Mouse (Mus musculus): ENCODE results near the gene Slc25a13. TPM values are rescaled to one million over a fixed set of nuclear protein-coding genes. Genes with fewer than 3 reads are reported as not detected.

Gene Slc25a13
- polyA plus RNA-seq, 1 experiment = 0.16 TPM

GRCm38 (mm10) chr6:6113776-6114175, 103.2 kb downstream of the Slc25a13 start:
- Histone ChIP-seq H3K9me3 (ENCODE audit: control insufficient read depth, low read length) (no peaks in the 10 kb centered on the region), H3K4me1 (ENCODE audit: control insufficient read depth) (no peaks in the 10 kb centered on the region), H3K36me3 (ENCODE audit: control insufficient read depth) (peaks cover 20% of the 10 kb centered on the region), H3K27me3 (ENCODE audit: control insufficient read depth) (no peaks in the 10 kb centered on the region), H3K4me3 (replicated peaks) (no peak overlapping the region)
- no peak for TF ChIP-seq GATA1 (IDR thresholded peaks at IDR 0.05; ENCODE audit: low read length)
- no peak for TF ChIP-seq TAL1 (IDR thresholded peaks at IDR 0.05; ENCODE audit: low read length)

DNA sequence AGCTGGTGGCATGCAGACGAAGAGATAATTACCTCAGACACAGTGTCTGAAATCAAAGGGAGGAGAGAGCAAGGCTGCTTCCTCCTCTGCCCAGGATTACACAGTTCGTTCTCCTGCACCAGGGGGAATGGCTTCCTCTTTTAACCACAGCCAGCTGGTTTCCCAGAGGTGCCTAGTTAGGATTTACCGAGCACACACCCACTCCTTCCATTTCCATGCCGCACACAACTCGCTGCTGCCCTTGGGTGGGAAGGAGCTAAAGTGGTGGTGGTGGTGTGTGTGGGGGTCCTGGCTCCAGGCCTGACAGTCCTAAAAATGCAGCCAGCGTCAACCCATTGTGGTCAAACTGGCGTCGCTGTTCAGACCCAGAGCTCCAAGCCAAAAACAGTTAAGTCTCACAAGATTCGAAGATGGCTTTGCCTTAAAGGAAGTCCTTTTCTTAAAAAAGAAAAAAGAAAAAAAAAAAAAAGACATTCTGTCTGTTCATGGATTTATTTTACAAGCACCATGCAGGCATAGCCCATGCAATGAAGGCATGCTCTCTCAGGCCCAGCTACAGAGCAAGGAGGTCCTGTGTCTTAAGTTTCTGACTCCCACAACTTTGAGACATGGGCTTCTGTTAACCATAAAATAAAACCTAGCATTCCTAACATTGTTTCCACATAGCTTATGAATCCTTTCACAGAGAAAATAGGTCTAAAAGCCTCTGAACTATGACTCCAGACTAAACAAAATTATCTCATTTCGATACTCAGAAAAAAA, 104.0 kb downstream of the Slc25a13 start:
- TF ChIP-seq TAL1 (IDR thresholded peaks at IDR 0.05; ENCODE audit: low read length) (no peak), GATA1 (IDR thresholded peaks at IDR 0.05; ENCODE audit: low read length) (no peak)
- H3K9me3 ChIP-seq (ENCODE audit: control insufficient read depth, low read length) = no peaks in the 10 kb centered on the region
- H3K4me1 ChIP-seq (ENCODE audit: control insufficient read depth) = no peaks in the 10 kb centered on the region
- no peak overlapping the region for H3K4me3 ChIP-seq (replicated peaks)
- H3K36me3 ChIP-seq (ENCODE audit: control insufficient read depth) = peaks cover 27% of the 10 kb centered on the region
- no peaks in the 10 kb centered on the region for H3K27me3 ChIP-seq (ENCODE audit: control insufficient read depth)

- H3K9me3 ChIP-seq (ENCODE audit: control insufficient read depth, low read length) = no peaks in the 10 kb centered on the region
- peaks cover 18% of the 10 kb centered on the region for H3K36me3 ChIP-seq (ENCODE audit: control insufficient read depth)
- no peaks in the 10 kb centered on the region for H3K4me1 ChIP-seq (ENCODE audit: control insufficient read depth)
- H3K4me3 ChIP-seq (replicated peaks) = no peak overlapping the region
- no peaks in the 10 kb centered on the region for H3K27me3 ChIP-seq (ENCODE audit: control insufficient read depth)
- TF ChIP-seq TAL1 (IDR thresholded peaks at IDR 0.05; ENCODE audit: low read length) = no peak
- TF ChIP-seq GATA1 (IDR thresholded peaks at IDR 0.05; ENCODE audit: low read length) = no peak
Observed at GRCm38 (mm10) chr6:6107419-6107966, 109.5 kb downstream of the Slc25a13 start.

GRCm38 (mm10) chr6:6105586-6105985, 111.4 kb downstream of the Slc25a13 start:
- H3K36me3 ChIP-seq (ENCODE audit: control insufficient read depth) = peaks cover 18% of the 10 kb centered on the region
- no peaks in the 10 kb centered on the region for H3K4me1 ChIP-seq (ENCODE audit: control insufficient read depth)
- no peaks in the 10 kb centered on the region for H3K27me3 ChIP-seq (ENCODE audit: control insufficient read depth)
- H3K4me3 ChIP-seq (replicated peaks) = no peak overlapping the region
- TF ChIP-seq TAL1 (IDR thresholded peaks at IDR 0.05; ENCODE audit: low read length) (no peak), GATA1 (IDR thresholded peaks at IDR 0.05; ENCODE audit: low read length) (no peak)
- no peaks in the 10 kb centered on the region for H3K9me3 ChIP-seq (ENCODE audit: control insufficient read depth, low read length)

DNA sequence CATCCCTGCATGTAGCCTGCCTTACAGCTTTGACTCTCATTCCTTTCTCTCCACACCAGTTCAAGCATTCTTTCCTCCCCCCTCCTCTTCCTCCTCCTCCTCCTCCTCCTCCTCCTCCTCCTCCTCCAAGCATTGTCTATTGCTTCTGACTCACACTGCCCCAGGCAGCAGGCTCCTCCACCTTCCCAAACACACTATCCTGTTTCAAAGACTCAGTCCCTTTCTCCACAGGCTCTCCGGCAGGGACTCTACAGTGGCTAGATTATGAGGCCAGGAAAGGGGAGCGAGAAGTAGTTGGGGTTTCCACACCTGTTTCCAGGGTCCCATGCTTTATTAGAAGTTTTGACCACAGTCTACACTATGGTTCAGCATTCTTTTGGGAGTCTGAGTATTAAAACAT, 113.5 kb downstream of the Slc25a13 start:
- H3K4me3 ChIP-seq (replicated peaks) = no peak overlapping the region
- H3K36me3 ChIP-seq (ENCODE audit: control insufficient read depth) = peaks cover 19% of the 10 kb centered on the region
- no peak for TF ChIP-seq TAL1 (IDR thresholded peaks at IDR 0.05; ENCODE audit: low read length)
- no peaks in the 10 kb centered on the region for H3K9me3 ChIP-seq (ENCODE audit: control insufficient read depth, low read length)
- no peaks in the 10 kb centered on the region for H3K27me3 ChIP-seq (ENCODE audit: control insufficient read depth)
- no peaks in the 10 kb centered on the region for H3K4me1 ChIP-seq (ENCODE audit: control insufficient read depth)

DNA sequence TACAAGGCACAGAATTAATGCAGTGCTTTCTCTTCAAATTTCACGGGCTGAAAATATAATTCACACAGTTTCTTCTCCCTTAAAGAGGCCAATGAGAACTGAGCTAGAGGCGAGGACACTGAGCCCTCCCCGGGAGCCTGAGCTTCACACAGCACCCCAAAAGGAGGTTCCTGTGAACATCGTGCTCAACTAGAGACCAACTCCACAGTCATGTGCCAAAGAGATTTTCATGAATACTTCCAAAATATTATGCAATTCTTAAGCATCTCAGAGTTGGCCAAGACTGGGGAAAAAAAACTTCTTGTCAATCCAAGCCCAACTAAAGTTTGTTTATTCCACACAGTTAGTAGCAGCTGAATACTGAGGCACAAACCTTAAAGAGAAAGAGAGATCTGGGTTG, 115.4 kb downstream of the Slc25a13 start:
- H3K9me3 ChIP-seq (ENCODE audit: control insufficient read depth, low read length) = no peaks in the 10 kb centered on the region
- H3K4me1 ChIP-seq (ENCODE audit: control insufficient read depth) = no peaks in the 10 kb centered on the region
- no peak for TF ChIP-seq TAL1 (IDR thresholded peaks at IDR 0.05; ENCODE audit: low read length)
- no peak for TF ChIP-seq GATA1 (IDR thresholded peaks at IDR 0.05; ENCODE audit: low read length)
- H3K4me3 ChIP-seq (replicated peaks) = no peak overlapping the region
- H3K27me3 ChIP-seq (ENCODE audit: control insufficient read depth) = no peaks in the 10 kb centered on the region
- peaks cover 12% of the 10 kb centered on the region; the same call in 1 of the 2 replicates for H3K36me3 ChIP-seq (ENCODE audit: control insufficient read depth)

GRCm38 (mm10) chr6:6100892-6101480, 116.0 kb downstream of the Slc25a13 start:
- H3K9me3 ChIP-seq (ENCODE audit: control insufficient read depth, low read length) = no peaks in the 10 kb centered on the region

DNA sequence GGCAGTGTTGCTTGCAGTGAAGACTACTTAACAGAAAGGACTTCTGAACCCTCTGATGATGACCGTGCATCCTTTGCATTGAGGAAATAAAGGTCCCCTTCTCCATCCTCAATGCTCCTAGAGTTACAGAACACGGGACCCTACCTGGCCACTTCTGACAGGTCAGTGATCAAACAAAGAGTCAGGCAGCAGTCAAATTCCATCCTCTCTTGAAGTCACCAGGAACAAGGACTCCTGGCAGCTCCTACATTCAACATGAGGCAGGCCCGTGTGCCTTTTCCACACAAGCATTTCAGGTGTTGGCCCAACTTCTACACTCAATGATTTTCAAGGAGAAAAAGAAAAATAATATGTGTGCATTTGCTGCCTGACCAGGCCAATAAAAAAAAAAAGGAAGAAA, 123.0 kb downstream of the Slc25a13 start:
- no peaks in the 10 kb centered on the region for H3K4me1 ChIP-seq (ENCODE audit: control insufficient read depth)
- H3K4me3 ChIP-seq (replicated peaks) = no peak overlapping the region
- no peak for TF ChIP-seq TAL1 (IDR thresholded peaks at IDR 0.05; ENCODE audit: low read length)
- no peak for TF ChIP-seq GATA1 (IDR thresholded peaks at IDR 0.05; ENCODE audit: low read length)
- no peaks in the 10 kb centered on the region for H3K27me3 ChIP-seq (ENCODE audit: control insufficient read depth)
- H3K9me3 ChIP-seq (ENCODE audit: control insufficient read depth, low read length) = no peaks in the 10 kb centered on the region
- peaks cover 21% of the 10 kb centered on the region for H3K36me3 ChIP-seq (ENCODE audit: control insufficient read depth)

More at GRCm38 (mm10) chr6:6100892-6101480, 116.0 kb downstream of the Slc25a13 start:
- Histone ChIP-seq H3K36me3 (ENCODE audit: control insufficient read depth) (peaks cover 16% of the 10 kb centered on the region; the same call in 1 of the 2 replicates), H3K4me1 (ENCODE audit: control insufficient read depth) (no peaks in the 10 kb centered on the region), H3K4me3 (replicated peaks) (no peak overlapping the region), H3K27me3 (ENCODE audit: control insufficient read depth) (no peaks in the 10 kb centered on the region)
- TF ChIP-seq GATA1 (IDR thresholded peaks at IDR 0.05; ENCODE audit: low read length) (no peak), TAL1 (IDR thresholded peaks at IDR 0.05; ENCODE audit: low read length) (no peak)

- Histone ChIP-seq H3K36me3 (ENCODE audit: control insufficient read depth) (peaks cover 21% of the 10 kb centered on the region), H3K4me3 (replicated peaks) (no peak overlapping the region), H3K4me1 (ENCODE audit: control insufficient read depth) (no peaks in the 10 kb centered on the region), H3K9me3 (ENCODE audit: control insufficient read depth, low read length) (no peaks in the 10 kb centered on the region), H3K27me3 (ENCODE audit: control insufficient read depth) (no peaks in the 10 kb centered on the region)
- no peak for TF ChIP-seq TAL1 (IDR thresholded peaks at IDR 0.05; ENCODE audit: low read length)
- TF ChIP-seq GATA1 (IDR thresholded peaks at IDR 0.05; ENCODE audit: low read length) = no peak
Observed at GRCm38 (mm10) chr6:6093522-6093921, 123.5 kb downstream of the Slc25a13 start.

All from erythroblast, embryonic 14.5 days (primary cell).